In genomic region chr2:144166102-144166750, GRCm38 (mm10) we compare ENCODE assay signal across 8 mouse cellular contexts.
DNase-seq lines count a peak whose midpoint lies in the region; ATAC-seq lines count a peak whose summit lies in the region.

No protein-coding gene starts in this region.

- no peaks in the 10 kb centered on the region for H3K36me3 ChIP-seq in megakaryocyte, embryonic 14.5 days (replicated peaks; ENCODE audit: low read length)
- H3K36me3 ChIP-seq in liver, embryonic 11.5 days (ENCODE audit: control insufficient read depth, insufficient read depth, low read length): no peaks in the 10 kb centered on the region

- peak; percentile 18 for DNase-seq in adrenal gland, postnatal 14 days
- no peak for DNase-seq in adrenal gland, adult 2 months
- DNase-seq in liver, embryonic 11.5 days (ENCODE audit: low spot score): no peak
- peak; percentile 38 for DNase-seq in yolk sac, embryonic 10.5 days (ENCODE audit: low spot score)
- no peak for DNase-seq in spleen, postnatal 14 days (ENCODE audit: low spot score in 2 of 2)
- no peak for DNase-seq in layer of hippocampus, adult 9-10 months (ENCODE audit: low spot score)

- 38% methylated on average over 12 of the region's 12 CpGs for WGBS in liver, embryonic 11.5 days

- no peak for ATAC-seq in megakaryocyte, adult 5-6 weeks (ENCODE audit: poor library complexity, severe bottlenecking)
- ATAC-seq in liver, embryonic 11.5 days (replicated peaks; ENCODE audit: low FRiP score): no peak

- peak overlapping the region; percentile 28; the same call in 1 of the 2 replicates for H3K9ac ChIP-seq in liver, embryonic 11.5 days (ENCODE audit: low read depth, low read length)

- peak overlapping the region; percentile 42; the same call in 1 of the 2 replicates for H3K27ac ChIP-seq in liver, embryonic 11.5 days (ENCODE audit: low read depth, low read length)

- no peaks in the 10 kb centered on the region for H3K9me3 ChIP-seq in megakaryocyte, embryonic 14.5 days
- H3K9me3 ChIP-seq in liver, embryonic 11.5 days (ENCODE audit: control insufficient read depth, low read length): no peaks in the 10 kb centered on the region

- peak overlapping the region; percentile 72 for H3K4me2 ChIP-seq in liver, embryonic 11.5 days

- H3K27me3 ChIP-seq in megakaryocyte, embryonic 14.5 days (replicated peaks): no peaks in the 10 kb centered on the region
- no peaks in the 10 kb centered on the region for H3K27me3 ChIP-seq in liver, embryonic 11.5 days (replicated peaks; ENCODE audit: control insufficient read depth, insufficient read depth, low read length)

- peak overlapping the region; percentile 95 for H3K4me3 ChIP-seq in megakaryocyte, embryonic 14.5 days (replicated peaks)
- H3K4me3 ChIP-seq in liver, embryonic 11.5 days (ENCODE audit: low read depth, low read length): peak overlapping the region; percentile 60

- H3K4me1 ChIP-seq in megakaryocyte, embryonic 14.5 days: peaks cover 84% of the 10 kb centered on the region
- H3K4me1 ChIP-seq in liver, embryonic 11.5 days (replicated peaks; ENCODE audit: control insufficient read depth, insufficient read depth, low read length): 0 out of 2 replicates have a peak, but pooled peaks cover 7% of the 10 kb centered on the region

Comparison
In these comparisons a context has a peak if more than half of its experiments do, and no peak if none do; other contexts are left out.
1. DNase-seq: peak in adrenal gland, postnatal 14 days (single experiment) and yolk sac, embryonic 10.5 days (single experiment); none in adrenal gland, adult 2 months (single experiment), liver, embryonic 11.5 days (single experiment), spleen, postnatal 14 days (0 of 2) and layer of hippocampus, adult 9-10 months (single experiment).